Mouse (Mus musculus) heart, postnatal 4 days (tissue): Measurements from ENCODE around the gene Wfdc5. TPM values are rescaled to one million over a fixed set of nuclear protein-coding genes. Genes with fewer than 3 reads are reported as not detected.
A peak's percentile ranks its signal among the peaks of the same experiment; 100 is the strongest.

ENCODE experiments used
- DNase-seq: peaks from one replicate; pipeline ENCODE4 v3.0.0; 2021
- total RNA-seq, 2 experiments: library from RNA; stranded (reverse); gene quantifications; 2 replicates each; pipeline ENCODE4 v1.2.3; 2021

Wfdc5 gene
- total RNA-seq, 2 experiments from 2014 or later, result not detected

- no peak for DNase-seq
Measured at GRCm38 (mm10) chr2:164128576-164129411, 53.7 kb downstream of the Wfdc5 start.

DNA sequence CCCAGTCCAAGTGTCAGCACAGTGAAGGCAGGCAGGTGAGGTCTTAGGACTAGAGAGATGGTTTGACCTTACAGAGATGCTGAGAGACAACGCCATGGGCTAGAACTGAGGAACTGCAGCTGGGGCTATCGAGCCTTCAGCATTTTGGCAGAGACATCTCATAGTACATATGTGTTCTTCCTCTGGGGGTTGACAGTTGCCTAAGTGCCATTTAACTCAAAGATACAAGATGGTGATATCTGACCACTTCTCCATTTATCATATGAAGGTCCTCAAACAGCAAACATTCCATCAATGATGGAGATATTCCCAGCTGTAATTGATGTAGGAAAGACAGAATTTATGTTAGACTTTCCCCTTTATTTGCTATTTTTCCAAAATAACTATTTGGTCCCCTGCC lies 55.2 kb downstream of the Wfdc5 start:
- DNase-seq, result no peak

DNA sequence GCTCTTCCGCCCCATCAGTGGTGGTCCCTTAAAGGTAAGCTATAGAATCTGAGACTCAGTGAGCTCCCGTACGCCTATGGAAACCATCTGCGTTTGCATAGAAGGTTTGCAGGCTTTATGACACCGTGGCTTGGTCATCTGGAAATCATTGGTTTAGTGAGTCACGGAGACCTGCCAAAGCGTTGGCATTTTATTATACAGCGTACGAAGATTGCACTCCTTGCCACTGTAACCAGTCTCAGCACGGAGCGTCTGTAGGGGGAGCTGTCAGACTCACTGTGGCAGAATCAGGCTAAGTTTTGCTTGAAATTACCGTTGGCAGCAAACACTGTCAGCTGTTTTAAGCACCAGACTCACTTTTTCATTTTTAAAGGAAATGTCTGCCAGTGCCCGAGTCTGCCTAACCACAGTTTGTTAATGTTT lies 56.0 kb downstream of the Wfdc5 start:
- DNase-seq, result peak; percentile 37

Other genes starting within 250 kb of the Wfdc5 start
- gene Ywhab, start 187.8 kb downstream of the Wfdc5 start, total RNA-seq, result 100 to 1,000 TPM; 153 to 157 TPM
- gene Pabpc1l, start 157.3 kb downstream of the Wfdc5 start, total RNA-seq, result 1 to 10 TPM; 1.4 to 1.8 TPM
- gene Stk4, start 112.4 kb downstream of the Wfdc5 start, total RNA-seq, result 10 to 100 TPM; 20.4 to 22.1 TPM
- gene Tomm34, start 111.6 kb downstream of the Wfdc5 start, total RNA-seq, result 10 to 100 TPM; 28.0 to 28.7 TPM
- under 1 TPM in 1 of 2 experiments, not detected in 1; 0.19 TPM for gene Kcns1, start 11.6 kb downstream of the Wfdc5 start, total RNA-seq
- not detected for gene Wfdc12, start 7.9 kb upstream of the Wfdc5 start, total RNA-seq
- gene Wfdc15a, start 17.4 kb upstream of the Wfdc5 start, total RNA-seq, result not detected
- not detected for gene Wfdc15b, start 38.9 kb upstream of the Wfdc5 start, total RNA-seq
- not detected for gene Svs2, start 55.7 kb upstream of the Wfdc5 start, total RNA-seq
- gene Svs3b, start 73.9 kb upstream of the Wfdc5 start, total RNA-seq, result not detected
- gene Svs4, start 95.7 kb upstream of the Wfdc5 start, total RNA-seq, result not detected
- gene Svs3a, start 106.5 kb upstream of the Wfdc5 start, total RNA-seq, result not detected
- gene Svs6, start 134.0 kb upstream of the Wfdc5 start, total RNA-seq, result not detected
- not detected for gene Svs5, start 150.0 kb upstream of the Wfdc5 start, total RNA-seq
- under 1 TPM; 0.41 to 0.83 TPM for gene Slpi, start 206.4 kb upstream of the Wfdc5 start, total RNA-seq
- gene Rbpjl, start 220.4 kb upstream of the Wfdc5 start, total RNA-seq, result not detected
- gene Matn4, start 222.4 kb upstream of the Wfdc5 start, total RNA-seq, result 1 to 10 TPM; 1.8 TPM